Mouse (Mus musculus) left cerebral cortex, adult 9 months (tissue): ENCODE measurements around the gene Dhx40.
"Not testable (repeated sequence)": the region's sequence is repeated elsewhere in the genome, so short reads cannot be mapped to it uniquely, and the experiment has no call there.

Experiments
- DNase-seq, 2 experiments: peaks; one replicate each; pipeline ENCODE4 v3.0.0; 2022; ENCODE audit warnings: low spot score in 2 of 2

The Dhx40 gene

GRCm38 (mm10) chr11:86751010-86751409 is 56.5 kb downstream of the Dhx40 start:
- no peak for DNase-seq

GRCm38 (mm10) chr11:86749776-86750423 is 57.6 kb downstream of the Dhx40 start:
- DNase-seq = no peak

- DNase-seq = no peak
Measured at GRCm38 (mm10) chr11:86745634-86746404, 61.7 kb downstream of the Dhx40 start.

- no peak for DNase-seq
Measured at GRCm38 (mm10) chr11:86742605-86743004, 64.9 kb downstream of the Dhx40 start.

- DNase-seq = no peak
Measured at GRCm38 (mm10) chr11:86741505-86741904, 66.0 kb downstream of the Dhx40 start.

GRCm38 (mm10) chr11:86739470-86739869 is 68.1 kb downstream of the Dhx40 start:
- no peak for DNase-seq

GRCm38 (mm10) chr11:86738956-86739355 is 68.6 kb downstream of the Dhx40 start:
- no peak for DNase-seq

- DNase-seq = not testable (repeated sequence)
Measured at GRCm38 (mm10) chr11:86738308-86738707, 69.2 kb downstream of the Dhx40 start.

- no peak for DNase-seq
Measured at GRCm38 (mm10) chr11:86737301-86738000, 70.1 kb downstream of the Dhx40 start.

GRCm38 (mm10) chr11:86734993-86735392 is 72.6 kb downstream of the Dhx40 start:
- no peak for DNase-seq

GRCm38 (mm10) chr11:86734241-86734939 is 73.2 kb downstream of the Dhx40 start:
- DNase-seq = no peak

- DNase-seq = peak in 1 of 2 experiments; percentile 27
Measured at GRCm38 (mm10) chr11:86731443-86731842, 76.1 kb downstream of the Dhx40 start.

- DNase-seq = no peak
Measured at GRCm38 (mm10) chr11:86725607-86726006, 81.9 kb downstream of the Dhx40 start.

- no peak for DNase-seq
Measured at GRCm38 (mm10) chr11:86724982-86725381, 82.6 kb downstream of the Dhx40 start.

- DNase-seq = no peak
Measured at GRCm38 (mm10) chr11:86724004-86724403, 83.5 kb downstream of the Dhx40 start.

GRCm38 (mm10) chr11:86719390-86719789 is 88.2 kb downstream of the Dhx40 start:
- no peak for DNase-seq
